Mouse (Mus musculus): ENCODE results near the gene Prl8a6.
A peak's percentile ranks its signal among the peaks of the same experiment; 100 is the strongest.

Prl8a6 gene

DNA sequence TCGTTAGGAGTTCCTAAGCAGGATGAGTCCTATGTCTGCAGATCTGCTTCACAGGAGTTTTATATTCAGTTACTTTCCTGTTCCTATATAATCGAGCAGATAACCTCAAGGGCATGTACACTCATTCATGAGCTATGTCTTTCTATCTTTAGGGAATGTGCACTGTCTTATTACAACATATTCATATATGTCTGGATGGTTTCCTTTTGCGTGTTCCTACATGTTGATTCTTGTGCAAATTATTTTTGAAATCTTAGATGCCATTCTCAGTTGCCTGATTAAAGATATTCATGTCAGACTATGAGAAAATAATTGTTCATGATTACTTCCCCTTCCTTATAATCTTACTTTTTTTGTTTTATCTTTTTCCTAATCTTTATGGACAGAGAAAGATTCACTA, at the start of gene Prl8a6:
Gene Prl8a6, minus strand, starts transcription at position 101 of the 400 bp plus-strand sequence.
- no peak for DNase-seq

DNA sequence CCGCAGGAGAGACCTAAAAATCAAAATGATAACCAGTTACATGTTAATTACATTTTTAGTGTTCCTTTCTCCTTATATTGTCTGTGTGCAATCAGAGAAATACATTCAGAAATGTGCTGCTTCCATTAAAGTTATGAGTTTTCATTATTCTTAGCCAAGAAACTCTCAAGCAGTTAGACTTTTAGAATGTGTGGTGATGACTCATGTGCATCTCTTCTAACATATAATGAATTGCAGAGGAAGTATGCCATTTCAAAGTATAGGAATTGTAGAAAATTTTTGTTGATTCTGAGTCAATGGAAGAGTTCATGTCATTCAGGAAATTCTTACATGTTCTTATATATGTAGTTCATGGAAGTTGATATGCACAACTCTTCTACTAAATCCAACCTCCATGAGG, 5.3 kb downstream of the Prl8a6 start:
- no peak for DNase-seq

DNA sequence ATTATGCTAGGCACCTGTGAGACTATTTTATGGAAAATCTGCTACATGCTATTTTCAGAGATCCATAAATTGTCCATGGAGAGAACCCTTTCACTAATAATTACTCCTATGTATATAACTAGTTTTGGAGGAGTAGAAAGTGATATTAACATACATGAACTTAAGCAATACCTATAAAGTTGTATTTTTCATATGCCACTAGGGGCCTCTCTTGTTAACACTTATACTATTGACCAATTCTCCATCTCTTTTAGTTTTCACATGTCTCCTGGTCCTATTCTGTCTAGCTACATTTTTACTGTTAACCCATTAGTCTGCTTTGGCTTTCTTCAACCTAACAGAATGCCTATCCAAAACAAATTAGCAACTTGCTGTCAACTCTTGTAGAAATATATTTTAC, 24.8 kb downstream of the Prl8a6 start:
- DNase-seq, result no peak

DNA sequence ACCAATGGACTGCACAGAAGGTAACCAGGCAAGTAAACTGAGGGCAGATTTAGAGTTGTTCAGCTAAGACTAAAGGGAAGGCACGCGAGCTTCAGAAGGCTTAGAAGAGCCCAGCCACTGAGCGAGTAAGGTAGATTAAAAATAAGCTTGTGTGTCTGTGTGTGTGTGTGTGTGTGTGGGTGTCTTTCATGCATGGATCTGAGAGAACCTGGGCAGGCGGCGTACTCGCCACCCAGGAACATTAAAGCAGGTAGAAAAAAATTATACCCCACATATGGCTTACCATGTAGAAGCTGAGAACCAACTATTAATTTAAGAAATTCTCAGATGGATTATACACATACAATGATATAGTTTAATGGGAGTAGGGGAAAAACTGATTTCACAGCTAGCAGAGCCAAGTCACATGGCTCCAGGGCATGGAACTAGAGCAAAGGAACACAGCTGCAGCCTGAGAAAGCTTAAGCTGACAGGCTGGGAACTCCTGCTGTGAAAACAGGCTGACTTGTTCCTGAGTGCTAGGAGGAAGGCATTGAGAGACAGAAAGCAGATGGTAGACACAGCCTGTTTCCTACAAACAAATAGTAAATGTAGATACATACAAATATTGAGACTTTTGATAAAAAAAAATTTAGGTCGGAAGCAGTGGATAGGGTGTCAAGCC, 39.3 kb downstream of the Prl8a6 start:
- peak; percentile 78 for DNase-seq

- no peak for DNase-seq
These were observed 47.7 kb downstream of the Prl8a6 start, which contains the start of gene Prl2b1 for GRCm38 (mm10) chr13:27390746-27391145. Prl2b1 (minus strand) TSS chr13:27390846.
